Mouse (Mus musculus) cerebellum, postnatal 4 days (tissue): ENCODE results near the gene Iqgap2.

ENCODE experiments used
- DNase-seq, 2 experiments: peaks; one replicate each; pipeline ENCODE4 v3.0.0; 2022; ENCODE audit warnings: low spot score in 2 of 2, mixed read lengths in 1 of 2

The Iqgap2 gene

DNA sequence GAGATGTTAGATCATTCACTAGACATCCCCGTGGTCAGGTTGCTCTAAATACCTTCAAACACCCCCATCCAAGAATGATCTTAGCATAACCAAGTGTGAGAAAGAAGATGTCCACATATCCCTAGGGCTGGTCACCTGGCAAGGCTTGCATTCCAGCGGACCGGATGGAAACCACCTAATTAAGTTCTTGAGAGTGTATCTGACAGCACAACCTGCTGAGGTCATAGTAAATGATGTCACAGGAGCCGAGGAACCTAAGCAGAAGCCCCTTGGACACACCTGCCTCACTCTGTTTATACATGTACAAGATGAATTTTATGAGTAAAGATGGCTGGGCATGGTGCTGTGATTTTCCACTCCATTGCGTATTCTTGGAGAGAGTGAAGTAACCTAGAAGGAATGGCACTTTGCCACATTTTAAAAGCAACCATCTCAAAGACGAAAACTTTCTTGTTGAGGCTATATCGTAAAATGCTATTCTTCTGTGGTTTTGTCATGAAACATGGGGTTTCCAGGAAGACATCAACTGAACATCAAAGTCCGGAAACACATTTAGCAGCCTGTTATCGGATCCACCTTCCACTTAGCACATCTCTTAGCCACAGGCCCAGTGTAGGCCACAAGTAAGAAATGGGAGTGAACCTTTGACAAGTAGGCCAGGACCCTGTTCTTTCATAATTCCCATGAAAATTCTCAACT lies 179.0 kb downstream of the Iqgap2 start:
- DNase-seq, result no peak

DNA sequence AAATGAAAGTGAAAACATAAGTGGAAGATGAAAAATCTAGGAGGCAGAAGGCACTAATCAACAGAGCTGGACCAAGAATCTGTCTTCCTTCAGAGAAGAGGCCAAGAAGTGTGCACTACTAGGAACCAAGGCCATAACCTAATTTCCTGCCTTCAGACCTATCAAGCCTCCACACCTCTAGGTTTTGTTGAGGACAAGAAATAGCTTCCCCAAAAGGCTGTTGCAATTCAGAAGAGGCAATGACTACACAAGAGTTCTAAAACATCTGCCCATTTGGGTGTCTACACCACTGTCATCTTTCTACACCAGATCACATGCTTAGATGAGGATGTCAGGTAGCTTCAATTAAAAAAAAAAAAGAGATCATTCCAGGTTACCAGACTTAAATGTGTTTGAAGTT lies 179.7 kb downstream of the Iqgap2 start:
- DNase-seq, result no peak

DNA sequence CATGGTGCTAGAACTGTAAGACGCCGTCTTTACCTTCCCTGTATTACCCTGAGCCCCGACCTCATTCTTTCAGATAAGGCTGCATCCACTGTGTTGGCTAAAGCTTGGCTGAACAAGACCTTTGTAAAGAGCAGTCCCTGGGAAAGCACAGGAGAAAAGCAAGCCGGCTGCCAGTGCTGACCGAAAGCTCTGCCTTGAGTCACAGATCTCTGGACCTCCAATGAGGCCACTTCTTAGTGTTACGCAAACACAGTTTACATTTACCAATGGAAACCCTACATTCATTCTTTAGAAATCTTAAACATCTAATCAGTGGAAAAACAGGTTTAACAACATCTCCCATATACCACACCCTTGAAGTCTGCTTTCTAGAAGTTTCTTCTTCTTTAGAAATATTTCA lies 186.1 kb downstream of the Iqgap2 start:
- DNase-seq, result no peak

DNA sequence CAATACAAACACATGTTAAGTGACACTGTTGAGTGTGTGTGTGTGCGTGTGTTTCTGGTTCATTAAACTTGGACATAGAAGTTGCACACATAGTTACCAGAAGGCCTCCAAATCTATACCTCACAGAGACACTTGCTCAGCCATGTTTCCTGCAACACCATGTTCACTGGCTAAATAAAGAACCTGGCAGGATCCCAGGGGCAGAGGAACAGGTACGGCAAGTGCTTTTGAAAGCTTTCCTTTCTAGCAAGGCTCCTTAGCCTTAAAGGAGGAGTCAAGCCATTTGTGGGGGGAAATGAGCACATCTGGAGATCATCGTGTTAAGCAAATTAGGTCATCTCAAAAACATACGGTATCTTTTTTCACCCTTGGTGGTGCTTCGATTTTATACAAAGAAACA lies 188.3 kb downstream of the Iqgap2 start:
- no peak for DNase-seq

DNA sequence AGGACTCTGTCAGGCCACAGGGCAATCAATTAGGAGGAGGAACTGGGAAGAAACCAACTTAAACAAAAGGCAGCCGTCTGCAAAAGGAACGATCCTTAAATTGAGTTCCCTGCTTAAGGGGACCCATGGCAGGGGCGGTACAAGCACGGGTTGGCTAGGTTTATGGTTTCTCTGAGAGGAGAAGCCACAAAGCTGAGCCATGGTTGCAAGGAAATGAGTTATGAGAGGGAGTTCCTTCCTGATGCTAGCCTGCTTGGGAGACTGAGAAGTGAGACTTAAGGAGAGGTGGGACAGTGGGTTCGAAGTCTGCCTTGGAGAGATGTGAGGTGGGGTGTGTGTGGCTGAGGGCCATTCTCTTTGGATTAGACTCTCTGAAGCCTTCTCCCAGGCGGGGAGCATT lies 193.8 kb downstream of the Iqgap2 start:
- DNase-seq, result no peak

DNA sequence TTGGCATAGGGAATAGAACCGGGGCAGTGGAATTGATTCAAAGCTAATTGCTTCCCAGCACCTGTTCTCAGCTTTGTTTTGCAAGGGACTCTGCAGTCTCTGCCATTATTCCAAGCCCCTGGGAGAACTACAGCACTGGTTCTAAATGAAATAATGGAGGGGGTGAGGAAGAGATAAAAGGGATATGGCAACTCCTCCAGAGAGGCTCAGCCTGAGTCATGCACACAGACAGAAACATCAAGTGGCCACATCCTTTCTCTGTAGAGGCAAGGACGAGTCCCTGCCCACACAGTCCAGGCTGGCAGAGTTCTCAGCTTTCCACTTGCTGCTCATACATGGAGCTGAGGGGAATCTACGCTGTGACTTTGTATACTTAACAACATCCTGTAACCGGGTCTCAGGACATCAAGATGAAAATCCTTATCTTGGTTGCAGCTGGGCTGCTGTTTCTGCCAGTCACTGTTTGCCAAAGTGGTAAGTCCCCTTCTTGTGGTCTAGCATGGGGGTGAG lies 195.0 kb downstream of the Iqgap2 start, which contains the start of gene F2rl2:
Gene F2rl2, plus strand, starts transcription at position 200 of the 510 bp plus-strand sequence.
- DNase-seq, result no peak

DNA sequence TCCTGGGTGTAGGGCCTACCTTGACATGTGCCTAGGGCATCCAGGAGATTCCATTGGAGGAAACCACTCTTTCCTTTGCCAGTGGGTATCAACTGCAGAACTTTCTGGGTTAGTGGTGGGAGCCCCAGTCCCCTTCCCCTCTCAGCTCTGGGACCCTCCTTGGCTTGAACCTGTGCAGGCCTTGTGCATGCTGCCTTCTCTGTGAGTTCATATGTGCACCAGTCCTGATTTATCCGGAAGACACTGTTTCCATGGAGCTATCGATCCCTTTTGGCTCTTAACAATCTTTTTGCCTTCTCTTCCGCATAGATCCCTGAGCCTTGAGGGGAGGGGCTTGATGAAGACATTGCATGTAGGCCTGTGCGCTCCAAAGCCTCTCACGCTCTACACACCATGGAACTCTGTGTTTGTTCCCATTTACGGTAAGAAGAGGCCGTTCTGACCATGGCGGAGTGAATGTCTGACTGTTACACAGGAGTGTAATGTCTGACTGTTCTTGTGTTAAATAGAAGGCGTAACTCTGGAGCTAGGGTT lies 195.5 kb downstream of the Iqgap2 start:
- DNase-seq, result no peak

DNA sequence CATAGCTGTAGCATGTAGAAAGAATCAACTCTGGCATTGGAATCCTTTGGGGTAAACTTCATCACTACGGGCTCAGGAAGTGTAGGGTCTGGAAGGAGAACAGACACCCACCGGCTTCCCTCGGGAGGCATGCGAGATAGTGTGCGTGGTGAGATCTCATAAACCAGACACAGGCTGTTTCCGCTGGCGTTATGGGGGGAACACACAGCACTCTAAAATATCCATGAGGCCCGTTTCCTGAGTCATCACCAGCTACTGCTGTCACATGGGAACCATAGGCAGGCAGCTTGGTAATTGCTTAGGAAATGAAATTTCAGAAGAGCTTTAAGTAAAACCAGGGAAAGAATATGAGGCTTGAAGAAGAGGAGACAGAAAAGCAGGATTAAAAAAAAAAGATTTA lies 199.5 kb downstream of the Iqgap2 start:
- DNase-seq, result no peak

DNA sequence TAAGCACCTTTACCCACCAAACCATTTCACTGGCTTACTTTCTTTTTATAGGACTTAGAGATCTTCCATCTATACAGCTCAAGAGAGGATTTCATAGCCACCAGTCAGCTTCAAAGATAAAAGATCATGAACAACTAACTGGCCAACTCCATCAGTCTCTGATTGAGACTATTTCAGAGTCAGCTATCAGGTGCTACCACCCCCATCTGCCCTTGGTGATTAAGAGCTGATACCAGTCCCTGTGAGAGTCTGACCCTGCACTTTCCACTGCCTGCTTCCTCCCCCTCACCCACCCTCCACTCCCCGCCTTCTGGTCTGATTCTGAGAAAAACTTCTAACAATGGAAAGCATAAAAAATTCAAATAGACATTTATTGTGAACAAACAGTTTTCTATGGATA lies 203.1 kb downstream of the Iqgap2 start:
- DNase-seq, result no peak

DNA sequence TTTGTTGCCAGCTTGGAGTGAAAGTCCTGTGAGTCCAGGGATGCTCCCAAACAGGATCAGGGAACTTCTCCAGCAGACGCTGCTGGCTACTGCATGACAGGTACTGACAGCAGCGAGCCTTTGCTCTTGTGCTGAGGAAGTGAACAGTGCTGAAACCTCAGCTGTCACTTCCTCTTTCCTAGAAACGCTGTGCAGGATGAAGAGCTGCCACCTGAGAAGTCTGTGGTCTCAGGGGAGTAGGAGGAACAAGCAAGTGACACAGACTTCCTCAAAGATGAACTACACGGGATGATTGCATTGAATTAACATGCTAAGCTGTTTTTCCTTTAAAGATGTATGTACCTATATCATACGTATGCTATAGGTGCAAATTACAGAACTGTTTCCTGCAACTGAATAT lies 206.0 kb downstream of the Iqgap2 start:
- DNase-seq, result no peak

DNA sequence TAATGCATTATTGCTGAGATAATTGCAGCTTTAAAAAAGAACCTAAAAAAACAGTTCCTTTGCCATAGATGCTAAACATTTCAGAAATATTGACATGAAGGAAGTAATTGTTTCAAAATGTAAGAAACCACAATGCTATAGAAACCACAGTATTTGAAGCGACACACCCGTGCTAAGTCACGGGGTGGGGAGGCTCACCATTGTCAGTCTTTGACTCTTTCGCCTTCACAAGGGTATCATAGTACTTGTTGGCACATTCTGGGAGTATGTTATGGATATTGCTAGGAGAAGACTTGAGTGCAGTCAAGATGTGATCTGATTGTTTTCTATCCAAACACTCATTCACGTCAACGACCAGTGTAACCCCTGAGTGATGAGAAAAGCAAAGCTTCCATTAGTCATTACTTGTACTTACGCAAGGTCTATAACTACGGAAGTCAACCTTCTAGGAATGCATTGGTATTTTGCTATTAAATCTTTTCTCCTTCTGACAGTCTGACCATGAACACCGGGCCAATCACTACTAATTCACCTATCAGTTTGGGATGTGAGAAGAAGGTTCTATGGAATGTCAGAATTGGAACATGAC lies 207.0 kb downstream of the Iqgap2 start:
- no peak for DNase-seq

DNA sequence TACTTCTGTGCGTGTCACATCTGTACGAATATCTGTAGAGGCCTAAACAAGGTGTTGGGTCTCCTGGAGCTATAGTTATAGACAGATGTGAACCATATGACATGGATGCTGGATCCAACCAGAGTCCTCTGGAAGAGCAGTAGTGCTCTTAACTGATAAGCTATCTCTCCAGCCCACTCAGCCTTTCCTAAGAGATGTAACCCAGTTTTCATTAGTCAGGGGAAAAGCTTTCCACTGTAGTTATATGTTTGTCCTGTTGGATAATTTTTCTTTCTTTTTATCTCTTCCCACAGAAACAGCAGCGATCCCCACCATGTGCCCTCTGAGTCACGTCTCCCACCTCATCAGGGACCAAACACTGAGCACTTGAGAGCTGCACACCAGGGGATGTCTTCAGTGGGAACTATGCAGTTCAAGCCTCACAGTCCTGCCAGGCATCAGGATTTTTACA lies 212.2 kb downstream of the Iqgap2 start:
- DNase-seq, result no peak

DNA sequence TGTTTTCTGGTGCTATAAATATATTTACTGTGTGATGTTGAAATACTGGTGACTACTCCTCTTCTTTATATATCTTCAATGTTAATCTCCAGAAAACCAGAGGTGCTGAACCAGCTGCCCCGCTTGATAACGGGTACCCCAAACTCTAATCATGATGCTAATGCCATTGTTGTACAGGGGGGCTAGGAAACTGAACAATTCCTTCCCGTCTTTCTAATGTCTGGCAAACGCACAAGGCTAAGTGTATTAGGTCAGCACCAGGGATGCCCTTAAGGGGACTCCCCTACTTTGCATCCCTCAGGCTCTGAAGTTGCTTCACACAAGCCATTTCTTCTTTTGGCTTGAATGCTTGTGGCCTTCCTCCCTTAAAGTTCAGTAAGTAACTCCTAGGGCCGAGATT lies 212.6 kb downstream of the Iqgap2 start:
- no peak for DNase-seq

DNA sequence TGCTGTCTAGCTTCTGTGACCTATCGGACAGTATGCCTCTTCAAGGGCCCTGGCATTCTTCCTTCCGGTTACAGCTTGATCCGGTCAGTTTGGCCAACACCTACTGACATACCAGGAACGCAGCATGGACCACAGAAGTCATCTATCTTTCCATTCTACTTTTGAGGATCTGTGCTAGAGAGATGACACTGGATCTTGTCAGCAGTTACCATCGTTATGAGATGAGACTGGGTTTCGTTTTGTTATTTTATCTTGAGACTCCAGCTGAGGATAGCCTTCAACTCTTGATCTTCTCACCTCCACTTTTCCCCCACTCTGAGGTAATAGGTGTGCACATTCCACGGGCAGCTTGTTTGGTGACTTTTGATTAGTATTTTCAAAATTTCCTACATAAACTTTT lies 219.3 kb downstream of the Iqgap2 start:
- DNase-seq, result no peak

DNA sequence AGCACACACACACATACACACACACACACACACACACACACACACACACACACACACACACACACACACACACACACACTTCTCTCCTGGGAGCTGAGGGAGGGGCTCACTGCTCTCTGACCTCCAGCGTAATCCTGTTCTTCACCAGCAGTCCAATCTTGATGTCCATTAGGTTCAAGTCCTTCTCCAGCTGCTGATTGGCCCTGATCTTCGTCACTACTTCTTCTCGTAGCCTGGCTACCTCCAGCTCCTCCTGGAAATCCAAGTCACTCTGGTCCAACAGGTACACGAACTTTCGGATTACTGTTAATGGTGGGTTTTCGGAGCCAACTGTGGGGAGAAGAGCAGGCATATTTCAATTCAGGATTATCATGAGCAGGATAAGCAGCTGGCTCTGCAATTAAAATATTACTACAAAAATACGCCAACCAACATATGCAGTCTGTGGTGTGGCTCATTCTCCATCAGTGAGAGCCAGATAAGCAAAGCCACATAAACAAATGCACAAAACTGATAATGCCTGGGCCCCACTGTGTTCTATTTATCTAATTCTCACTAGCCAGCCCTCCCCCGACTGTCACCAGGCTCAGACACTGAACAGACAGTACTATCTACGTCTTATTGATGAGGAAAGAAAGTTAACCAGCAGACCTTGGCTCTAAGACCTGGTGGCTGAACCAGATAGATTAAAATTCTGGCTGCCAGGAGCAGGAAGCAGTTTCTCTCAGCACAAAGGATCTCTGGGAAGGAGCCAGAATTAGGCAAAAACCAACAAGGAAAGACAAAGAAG lies 220.4 kb downstream of the Iqgap2 start:
- DNase-seq, result no peak

DNA sequence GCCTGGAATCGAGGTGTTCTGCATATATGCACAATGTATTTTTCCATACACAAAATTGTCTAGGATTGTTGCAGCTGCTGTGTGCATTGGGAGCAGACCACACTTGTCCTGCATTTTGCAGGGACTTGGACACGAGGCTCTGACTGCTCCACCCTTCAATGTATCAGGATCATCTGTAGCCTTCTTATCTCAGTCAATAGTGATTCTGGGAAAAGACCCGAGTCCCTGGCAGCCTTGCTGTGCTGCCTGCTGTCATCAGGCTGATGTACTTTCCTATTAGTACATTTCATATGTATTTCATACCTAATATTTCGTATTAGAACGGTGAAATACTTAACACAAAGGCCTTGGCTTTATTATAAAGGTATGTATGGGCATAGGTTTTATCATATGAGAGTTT lies 221.2 kb downstream of the Iqgap2 start:
- no peak for DNase-seq

DNA sequence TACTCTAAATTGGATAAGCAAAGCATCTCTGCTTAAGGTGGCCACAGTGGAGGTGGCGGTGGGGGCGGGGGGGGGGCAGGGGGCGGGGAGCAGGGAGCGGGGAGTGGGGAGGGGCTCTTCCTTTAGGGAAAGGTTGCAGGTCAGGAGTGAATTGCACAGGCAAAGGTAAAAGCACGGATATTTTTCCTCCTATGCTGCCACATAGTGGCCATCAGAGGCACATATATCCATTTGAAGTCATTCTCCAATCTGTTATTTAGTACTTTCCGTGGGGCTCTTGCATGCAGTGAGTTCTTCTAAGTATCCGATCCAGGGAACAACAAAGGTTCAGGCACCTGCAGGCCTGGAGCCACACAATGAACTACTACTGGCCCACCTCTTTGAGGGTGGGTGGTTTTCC lies 224.5 kb downstream of the Iqgap2 start:
- no peak for DNase-seq

DNA sequence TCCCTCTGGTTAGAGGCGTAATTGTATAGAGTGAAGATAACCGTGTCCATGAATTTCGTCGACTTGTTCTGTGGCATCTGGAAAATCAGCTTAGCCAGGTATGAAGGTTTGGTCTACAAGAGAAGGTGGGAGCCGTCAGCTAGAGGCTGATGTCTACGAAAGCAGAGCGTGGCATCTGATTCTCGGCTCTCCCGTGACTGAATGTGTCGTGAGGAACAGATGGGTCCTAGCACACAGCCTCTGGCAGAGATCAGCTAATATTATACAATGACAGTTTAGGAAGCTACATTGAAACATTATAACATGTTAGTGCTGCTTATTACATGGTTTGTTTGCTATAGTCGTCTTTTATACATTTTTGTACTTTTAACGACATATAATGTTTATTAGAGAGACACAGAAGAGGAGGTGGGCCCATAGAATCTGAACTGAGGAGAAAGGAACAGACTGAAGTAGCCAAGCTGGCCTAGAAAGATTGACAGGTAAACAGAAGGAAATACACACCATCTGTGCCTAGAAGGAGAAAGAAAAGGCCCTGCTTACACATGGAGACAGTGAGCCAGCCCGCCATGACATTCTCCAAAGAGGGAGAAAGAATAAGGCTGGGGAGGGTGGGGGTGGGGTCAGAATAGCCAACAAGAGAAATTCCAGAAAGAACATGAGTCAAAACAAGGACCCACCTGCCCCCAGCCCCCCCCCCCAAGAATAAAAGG lies 225.9 kb downstream of the Iqgap2 start:
- no peak for DNase-seq

DNA sequence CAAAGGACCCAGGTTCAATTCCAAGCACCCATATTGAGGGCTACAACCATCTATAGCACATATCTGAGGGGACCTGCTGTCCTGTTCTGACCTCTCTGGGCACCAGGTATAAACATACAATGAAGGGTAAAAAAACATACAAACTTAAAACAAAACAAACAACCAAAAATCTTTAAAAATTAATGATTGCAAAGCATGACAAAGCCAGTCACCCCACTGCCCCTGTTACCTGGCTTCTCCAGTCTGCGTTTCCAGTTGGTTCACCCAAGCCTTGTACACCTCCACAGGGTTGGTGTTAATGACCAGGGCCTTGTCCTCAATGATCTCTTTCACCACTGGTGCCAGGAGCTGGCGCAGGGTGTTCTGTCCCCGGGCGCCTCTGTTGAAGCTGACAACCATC lies 227.9 kb downstream of the Iqgap2 start:
- no peak for DNase-seq

DNA sequence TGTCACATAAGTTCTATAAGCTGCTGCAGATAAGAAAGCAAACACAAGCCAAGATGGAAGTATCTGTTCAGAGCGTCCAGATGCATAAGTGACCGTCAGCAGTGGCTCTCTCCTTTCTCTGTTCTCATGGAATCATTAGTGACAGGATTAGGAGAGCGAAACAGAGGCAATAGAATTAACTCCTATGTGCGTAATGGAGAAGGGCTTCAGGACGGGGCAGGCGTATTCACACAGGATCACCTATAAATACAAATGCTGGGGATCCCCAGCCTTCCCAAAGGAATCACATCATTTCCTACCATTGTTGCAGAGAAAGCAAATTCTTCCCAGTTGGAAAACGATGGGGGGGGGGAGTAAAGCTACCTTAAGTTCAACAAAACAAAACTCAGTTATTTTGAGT lies 232.3 kb downstream of the Iqgap2 start:
- DNase-seq, result no peak

DNA sequence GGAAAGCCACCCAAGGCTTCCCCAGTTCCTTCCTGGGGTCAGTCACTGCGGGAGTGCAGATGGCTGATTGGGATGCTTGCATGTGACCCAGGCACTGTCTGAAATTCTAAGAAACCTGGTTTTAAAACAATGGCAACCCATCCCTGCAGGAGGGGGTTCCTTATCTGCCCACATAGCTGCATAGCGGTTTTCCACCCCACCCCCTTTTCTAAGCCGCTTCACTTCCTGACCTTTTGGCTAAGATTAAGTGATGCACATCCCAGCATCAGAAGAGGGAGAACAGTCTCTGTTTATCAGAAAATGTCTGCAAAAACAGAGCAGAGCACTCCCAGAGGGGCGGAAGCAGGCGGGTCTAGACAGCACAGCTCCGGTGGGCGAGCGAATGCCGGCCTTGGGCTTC lies 234.6 kb downstream of the Iqgap2 start:
- DNase-seq, result no peak

DNA sequence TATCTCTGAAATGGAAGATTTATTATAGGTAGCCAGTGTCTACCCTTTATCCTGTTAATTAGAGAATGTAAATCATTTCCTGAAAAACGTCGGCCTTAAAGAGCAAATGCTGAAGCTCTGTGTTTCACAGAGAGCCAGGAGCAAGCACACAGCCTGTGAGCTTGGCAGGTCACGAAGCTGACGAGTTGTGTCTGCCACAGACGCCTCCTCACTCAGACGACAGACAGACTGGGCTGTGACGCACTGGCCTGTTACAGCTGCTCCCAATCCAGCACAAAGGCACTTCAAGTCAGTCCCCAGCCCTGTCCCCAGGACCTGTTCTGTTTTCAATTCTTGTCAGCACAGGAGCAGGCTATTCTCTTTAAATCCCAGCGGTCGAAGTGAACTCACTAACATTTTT lies 236.4 kb downstream of the Iqgap2 start:
- DNase-seq, result no peak
